In the genomic region with DNA sequence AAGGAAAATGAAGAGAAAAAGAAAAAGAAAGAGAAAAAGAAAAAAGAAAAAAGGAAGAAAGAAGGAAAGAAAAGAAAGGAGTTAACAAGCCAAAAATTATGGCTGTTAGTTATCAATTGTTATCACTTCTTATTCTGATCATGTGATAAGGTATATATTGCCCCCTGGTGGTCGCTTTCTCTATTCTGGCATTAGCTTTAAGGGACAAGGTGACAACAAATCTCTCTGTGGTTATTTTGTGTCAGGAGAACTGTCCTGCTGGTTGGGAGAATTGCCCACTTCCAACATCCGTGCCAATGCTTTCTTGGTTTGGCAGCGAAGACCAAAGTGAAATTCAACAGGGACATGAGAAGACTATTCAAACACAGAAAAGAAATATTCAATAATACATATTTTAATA, we compare ENCODE assay signal across 9 mouse cellular contexts. TPM values are rescaled to one million over a fixed set of nuclear protein-coding genes. Genes with fewer than 3 reads are reported as not detected.
DNase-seq lines count a peak whose midpoint lies in the region; ATAC-seq and TF ChIP-seq lines count a peak whose summit lies in the region.
"Had no signal": no experiment of that assay in that cellular context is flagged by ENCODE, and none has a peak within 500 bp of the region (broad histone marks: within the 10 kb centered on the region; RNA-seq: fewer than 3 reads in every experiment).

No protein-coding gene starts in this region.

- WGBS in kidney, adult 2 months = 47% methylated on average over 3 of the region's 3 CpGs
- WGBS in kidney, embryonic 15.5 days = 47% methylated on average over 3 of the region's 3 CpGs
- 58% methylated on average over 3 of the region's 3 CpGs for WGBS in forebrain, embryonic 12.5 days

- no peaks in the 10 kb centered on the region for H3K36me3 ChIP-seq in kidney, adult 2 months (ENCODE audit: control insufficient read depth, insufficient read depth, low read length)
- H3K36me3 ChIP-seq in kidney, embryonic 15.5 days = no peaks in the 10 kb centered on the region
- no peaks in the 10 kb centered on the region for H3K36me3 ChIP-seq in forebrain, embryonic 12.5 days (replicated peaks)
- H3K36me3 ChIP-seq: limb, embryonic 15.5 days had no signal

- no peak overlapping the region for H3K4me2 ChIP-seq in kidney, embryonic 15.5 days
- no peak overlapping the region for H3K4me2 ChIP-seq in forebrain, embryonic 12.5 days
- H3K4me2 ChIP-seq: limb, embryonic 15.5 days had no signal

- no peak for TF ChIP-seq CTCF in kidney, adult 2 months (conservative IDR thresholded peaks at IDR 0.05; ENCODE audit: insufficient read depth, insufficient read length, low read depth, low read length)

- H3K4me3 ChIP-seq in kidney, adult 2 months (ENCODE audit: insufficient read depth, low read depth, low read length) = no peak overlapping the region
- H3K4me3 ChIP-seq in kidney, embryonic 15.5 days (replicated peaks) = no peak overlapping the region
- no peak overlapping the region for H3K4me3 ChIP-seq in forebrain, embryonic 12.5 days (replicated peaks)
- H3K4me3 ChIP-seq: limb, embryonic 15.5 days had no signal

- no peaks in the 10 kb centered on the region for H3K9me3 ChIP-seq in kidney, embryonic 15.5 days (replicated peaks)
- no peaks in the 10 kb centered on the region for H3K9me3 ChIP-seq in forebrain, embryonic 12.5 days
- H3K9me3 ChIP-seq: limb, embryonic 15.5 days had no signal

- H3K4me1 ChIP-seq in kidney, adult 2 months (ENCODE audit: control insufficient read depth, insufficient read depth, low read length) = no peaks in the 10 kb centered on the region; the same call in 1 of the 2 replicates
- H3K4me1 ChIP-seq in kidney, embryonic 15.5 days = no peaks in the 10 kb centered on the region
- no peaks in the 10 kb centered on the region for H3K4me1 ChIP-seq in forebrain, embryonic 12.5 days
- H3K4me1 ChIP-seq: limb, embryonic 15.5 days had no signal

- TF ChIP-seq POLR2A in kidney, adult 2 months (IDR thresholded peaks at IDR 0.05; ENCODE audit: low read depth, low read length) = no peak

- no peak overlapping the region for H3K9ac ChIP-seq in kidney, embryonic 15.5 days
- no peak overlapping the region for H3K9ac ChIP-seq in forebrain, embryonic 12.5 days
- H3K9ac ChIP-seq: limb, embryonic 15.5 days had no signal

- no peak overlapping the region for H3K27ac ChIP-seq in kidney, adult 2 months (ENCODE audit: insufficient read depth, low read depth, low read length)
- H3K27ac ChIP-seq in kidney, embryonic 15.5 days = no peak overlapping the region
- no peak overlapping the region for H3K27ac ChIP-seq in forebrain, embryonic 12.5 days
- H3K27ac ChIP-seq: limb, embryonic 15.5 days had no signal

- no peaks in the 10 kb centered on the region for H3K27me3 ChIP-seq in kidney, adult 2 months (replicated peaks; ENCODE audit: control insufficient read depth, insufficient read depth, low read length)
- H3K27me3 ChIP-seq in kidney, embryonic 15.5 days = no peaks in the 10 kb centered on the region
- H3K27me3 ChIP-seq in forebrain, embryonic 12.5 days = no peaks in the 10 kb centered on the region
- H3K27me3 ChIP-seq: limb, embryonic 15.5 days had no signal

- DNase-seq in kidney, adult 2 months = peak; percentile 77
- DNase-seq in B cell, adult 2 months = peak; percentile 78 to 85
- DNase-seq in ZHBTc4 (ENCODE audit: low read depth, low spot score) = peak; percentile 77
- peak; percentile 49 for DNase-seq in embryo, embryonic 10 days (ENCODE audit: low spot score)
- DNase-seq in kidney, postnatal 36 days = peak; percentile 79
- DNase-seq in retina, embryonic 14.5 days (ENCODE audit: low spot score) = peak; percentile 82

- no peak for ATAC-seq in kidney, embryonic 15.5 days (replicated peaks; ENCODE audit: low FRiP score)
- ATAC-seq in forebrain, embryonic 12.5 days (ENCODE audit: low FRiP score) = no peak

RNA-seq across cellular contexts. Expression of a gene that starts 34.6 kb away (rescaled TPM):
- 55.0 and 62.9 TPM in 2 replicates for polyA plus RNA-seq in kidney, adult 2 months (2012; rRNA removed)
- 23.4 and 28.6 TPM in 2 replicates for polyA plus RNA-seq in kidney, embryonic 15.5 days (2015; fragmentation: Nextera tagmentation; extraction: Ambion mirVana)
- 37.8 and 40.6 TPM in 2 replicates for polyA plus RNA-seq in forebrain, embryonic 12.5 days (2016; fragmentation: Nextera tagmentation; extraction: Ambion mirVana)
